Mouse (Mus musculus) ES-E14 (cell line): ENCODE results near the gene Flywch2. TPM values are rescaled to one million over a fixed set of nuclear protein-coding genes. Genes with fewer than 3 reads are reported as not detected.

Experiments
- DNase-seq: peaks from one replicate; pipeline ENCODE4 v3.0.0-alpha.2; 2013; ENCODE audit warnings: low read depth, low spot score
- H3K27ac ChIP-seq: 2 replicates; pipeline ENCODE4 v1.5.1; 2012; ENCODE audit warnings: low read depth, mild to moderate bottlenecking, low read length, moderate library complexity, mixed read lengths; ENCODE audit not compliant: poor library complexity, insufficient read depth, severe bottlenecking
- H3K36me3 ChIP-seq: 2 replicates; pipeline ENCODE4 v1.6.1; 2012; ENCODE audit warnings: mild to moderate bottlenecking, low read length, moderate library complexity, mixed read lengths; ENCODE audit not compliant: control insufficient read depth, poor library complexity, insufficient read depth, severe bottlenecking
- H3K4me1 ChIP-seq, 2 experiments: fragments of 150-350 bp in 1 of 2; sonication (generic) in 1 of 2; 2 replicates each; pipeline ENCODE4 v1.6.1; 2012; ENCODE audit warnings: low read length in 2 of 2, mild to moderate bottlenecking in 1 of 2, mixed read lengths in 1 of 2; ENCODE audit not compliant: control insufficient read depth in 2 of 2, insufficient read depth in 2 of 2, poor library complexity in 1 of 2
- H3K4me3 ChIP-seq, 2 experiments: fragments of 150-350 bp in 1 of 2; sonication (generic) in 1 of 2; 2 replicates each; pipeline ENCODE4 v1.5.1; 2012; ENCODE audit warnings: low read length in 2 of 2, low read depth in 1 of 2, mild to moderate bottlenecking in 1 of 2, mixed read lengths in 1 of 2; ENCODE audit not compliant: insufficient read depth in 1 of 2, poor library complexity in 1 of 2, severe bottlenecking in 1 of 2
- H3K9ac ChIP-seq: 2 replicates; pipeline ENCODE4 v1.6.1; 2012; ENCODE audit warnings: low read depth, mild to moderate bottlenecking, low read length, mixed read lengths; ENCODE audit not compliant: poor library complexity, insufficient read depth, severe bottlenecking
- H3K9me3 ChIP-seq: fragments of 150-350 bp; sonication (generic); 2 replicates; pipeline ENCODE4 v1.6.1; 2012; ENCODE audit warnings: low read depth, mild to moderate bottlenecking, low read length; ENCODE audit not compliant: control insufficient read depth, insufficient read depth
- CHD2 ChIP-seq: IDR thresholded peaks from 2 replicates; pipeline ENCODE4 v1.6.1; 2014; ENCODE audit warnings: mild to moderate bottlenecking, low read depth, low read length, inconsistent platforms
- HCFC1 ChIP-seq: IDR thresholded peaks from 2 replicates; pipeline ENCODE4 v1.6.1; 2012; ENCODE audit warnings: low read length, inconsistent platforms, borderline replicate concordance; ENCODE audit not compliant: insufficient read depth
- MAFK ChIP-seq: IDR thresholded peaks from 2 replicates; pipeline ENCODE4 v1.6.1; 2014; ENCODE audit warnings: mild to moderate bottlenecking, low read depth, low read length, inconsistent platforms; ENCODE audit not compliant: insufficient read depth
- ZC3H11A ChIP-seq: IDR thresholded peaks from 2 replicates; pipeline ENCODE4 v1.6.1; 2012; ENCODE audit warnings: low read depth, mild to moderate bottlenecking, inconsistent platforms, low read length, borderline replicate concordance
- ZNF384 ChIP-seq: IDR thresholded peaks from 2 replicates; pipeline ENCODE4 v1.6.1; 2012; ENCODE audit warnings: low read depth, low read length, inconsistent platforms
- in situ Hi-C, 2 experiments: fragments of 600-800 bp; cut with MboI; formaldehyde crosslinking; loops; one replicate each; pipeline ENCODE4 v1.15.1; 2025; ENCODE audit warnings: low sequenced_read_pairs in 2 of 2, inconsistent platforms in 1 of 2; ENCODE audit not compliant: unreplicated experiment in 2 of 2
- total RNA-seq: library from RNA; depleted of rRNA; stranded (reverse); fragments of 300-350 nt; gene quantifications from 2 replicates; pipeline ENCODE4 v1.2.3, GENCODE M21; 2012

The Flywch2 gene
- total RNA-seq, 1 experiment = 8.0 TPM

GRCm38 (mm10) chr17:23755689-23756088 lies 30.2 kb downstream of the Flywch2 start:
- in situ Hi-C loops = no loop called here
- TF ChIP-seq ZC3H11A (no peak), MAFK (no peak), CHD2 (no peak), HCFC1 (no peak), ZNF384 (no peak)
- no peak overlapping the region for H3K27ac ChIP-seq
- H3K4me3 ChIP-seq = peak overlapping the region in 1 of 2 experiments; percentile 53; a peak in 3 of 4 replicates
- peak overlapping the region; percentile 60; the same call in 1 of the 2 replicates for H3K9ac ChIP-seq
- peaks cover 0 to 26% of the 10 kb centered on the region in 2 experiments; a peak in 2 of 4 replicates for H3K4me1 ChIP-seq
- H3K36me3 ChIP-seq = peaks cover 35% of the 10 kb centered on the region
- no peak for DNase-seq
- no peaks in the 10 kb centered on the region for H3K9me3 ChIP-seq

DNA sequence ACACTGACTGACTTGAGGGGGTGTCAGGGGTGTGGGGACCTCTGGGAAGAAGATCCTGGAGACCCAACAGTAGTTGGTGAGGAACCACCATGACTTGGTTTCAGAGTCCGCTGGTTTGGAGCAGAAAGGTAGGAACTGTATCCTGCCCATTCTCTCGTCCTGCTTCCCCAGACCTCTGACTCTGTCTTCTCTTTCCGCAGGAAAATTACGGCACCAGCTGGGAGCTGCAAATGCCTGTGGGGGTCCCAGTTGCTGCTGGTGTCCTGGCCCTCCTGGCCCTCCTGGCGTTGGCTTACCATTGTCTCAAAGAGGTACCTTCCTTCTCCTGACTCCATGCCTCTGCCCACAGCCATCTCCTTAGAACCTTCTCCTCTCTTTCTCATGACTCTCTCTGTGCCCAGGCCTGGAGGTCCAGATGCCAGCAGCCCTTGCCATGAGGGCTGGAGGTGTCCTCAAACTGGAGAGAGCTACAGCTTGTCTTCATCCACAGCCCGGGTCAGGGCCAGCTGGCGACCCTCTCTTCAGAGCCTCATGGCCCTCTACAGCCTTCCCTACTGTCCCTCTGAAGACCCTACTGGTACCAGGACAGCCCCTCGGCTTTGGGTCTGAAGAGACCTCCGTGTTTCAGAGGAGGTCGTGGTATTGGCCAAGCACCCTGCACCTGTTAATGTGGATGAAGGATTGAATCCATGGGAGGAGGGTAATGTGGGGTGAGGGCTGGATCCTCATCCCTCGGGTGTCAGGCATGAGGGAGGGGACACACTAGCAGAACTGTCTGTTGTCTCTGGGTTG lies 36.3 kb downstream of the Flywch2 start:
- H3K4me3 ChIP-seq = no peak overlapping the region
- peaks cover 0 to 15% of the 10 kb centered on the region in 2 experiments; a peak in 1 of 4 replicates for H3K4me1 ChIP-seq

DNA sequence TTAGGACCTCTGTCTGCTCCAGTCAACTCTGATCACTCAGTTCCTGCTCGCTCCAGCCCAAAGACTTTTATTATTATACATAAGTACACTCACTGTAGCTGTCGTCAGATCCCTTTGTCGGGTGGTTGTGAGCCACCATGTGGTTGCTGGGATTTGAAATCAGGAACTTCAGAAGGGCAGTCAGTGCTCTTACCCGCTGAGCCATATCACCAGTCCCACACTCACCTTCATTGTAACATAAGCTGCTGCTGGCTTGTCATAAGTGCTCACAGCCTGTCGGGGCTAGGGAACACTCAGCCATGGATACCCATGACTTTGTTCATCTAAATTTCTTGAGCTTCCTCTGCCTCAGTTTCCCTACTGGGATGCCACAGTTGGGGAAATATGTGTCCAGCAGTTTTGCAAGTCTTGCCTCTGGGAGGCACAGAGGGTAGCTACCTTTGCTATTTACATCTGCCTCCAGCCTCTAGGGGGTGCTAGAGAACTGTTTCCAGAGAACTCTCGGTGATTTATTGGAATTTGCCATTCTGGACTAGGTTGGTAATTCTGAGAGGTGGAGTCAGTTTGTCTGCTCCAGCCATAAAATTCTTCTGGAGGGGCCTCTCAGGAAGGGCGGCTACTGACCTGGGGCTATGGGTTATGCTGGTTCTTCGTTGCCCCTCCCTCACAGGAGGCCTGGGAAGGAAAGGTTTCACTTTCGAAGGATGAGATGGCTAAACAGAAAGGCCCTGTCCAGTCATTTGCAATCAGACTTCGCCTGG lies 37.1 kb downstream of the Flywch2 start:
- DNase-seq = peak; percentile 90
- in situ Hi-C loops = no loop called here
- no peaks in the 10 kb centered on the region for H3K9me3 ChIP-seq
- H3K4me1 ChIP-seq = peaks cover 0 to 17% of the 10 kb centered on the region in 2 experiments; a peak in 1 of 4 replicates
- H3K9ac ChIP-seq = no peak overlapping the region
- H3K4me3 ChIP-seq = no peak overlapping the region
- H3K36me3 ChIP-seq = peaks cover 10% of the 10 kb centered on the region; the same call in 1 of the 2 replicates
- no peak overlapping the region for H3K27ac ChIP-seq
- TF ChIP-seq MAFK (no peak), HCFC1 (no peak), ZNF384 (no peak), ZC3H11A (no peak), CHD2 (no peak)

More for the DNA sequence above, 36.3 kb downstream of the Flywch2 start:
- no peak for DNase-seq
- Histone ChIP-seq H3K9ac (no peak overlapping the region), H3K36me3 (peaks cover 10% of the 10 kb centered on the region; the same call in 1 of the 2 replicates), H3K27ac (no peak overlapping the region), H3K9me3 (no peaks in the 10 kb centered on the region)
- no peak for TF ChIP-seq HCFC1
- TF ChIP-seq ZC3H11A = no peak
- TF ChIP-seq ZNF384 = no peak
- no peak for TF ChIP-seq MAFK
- TF ChIP-seq CHD2 = no peak
- in situ Hi-C loops = no loop called here

- no peak for TF ChIP-seq HCFC1
- no peak for TF ChIP-seq CHD2
- TF ChIP-seq ZC3H11A = no peak
- TF ChIP-seq MAFK = no peak
- TF ChIP-seq ZNF384 = no peak
- H3K9ac ChIP-seq = no peak overlapping the region
- DNase-seq = no peak
- peaks cover 5% of the 10 kb centered on the region; the same call in 1 of the 2 replicates for H3K36me3 ChIP-seq
- no peaks in the 10 kb centered on the region for H3K9me3 ChIP-seq
- H3K4me1 ChIP-seq = peaks cover 0 to 17% of the 10 kb centered on the region in 2 experiments; a peak in 1 of 4 replicates
- H3K4me3 ChIP-seq = no peak overlapping the region
- in situ Hi-C loops = no loop called here
- no peak overlapping the region for H3K27ac ChIP-seq
These were observed 37.9 kb downstream of the Flywch2 start for GRCm38 (mm10) chr17:23748026-23748425.
